In the genomic region with DNA sequence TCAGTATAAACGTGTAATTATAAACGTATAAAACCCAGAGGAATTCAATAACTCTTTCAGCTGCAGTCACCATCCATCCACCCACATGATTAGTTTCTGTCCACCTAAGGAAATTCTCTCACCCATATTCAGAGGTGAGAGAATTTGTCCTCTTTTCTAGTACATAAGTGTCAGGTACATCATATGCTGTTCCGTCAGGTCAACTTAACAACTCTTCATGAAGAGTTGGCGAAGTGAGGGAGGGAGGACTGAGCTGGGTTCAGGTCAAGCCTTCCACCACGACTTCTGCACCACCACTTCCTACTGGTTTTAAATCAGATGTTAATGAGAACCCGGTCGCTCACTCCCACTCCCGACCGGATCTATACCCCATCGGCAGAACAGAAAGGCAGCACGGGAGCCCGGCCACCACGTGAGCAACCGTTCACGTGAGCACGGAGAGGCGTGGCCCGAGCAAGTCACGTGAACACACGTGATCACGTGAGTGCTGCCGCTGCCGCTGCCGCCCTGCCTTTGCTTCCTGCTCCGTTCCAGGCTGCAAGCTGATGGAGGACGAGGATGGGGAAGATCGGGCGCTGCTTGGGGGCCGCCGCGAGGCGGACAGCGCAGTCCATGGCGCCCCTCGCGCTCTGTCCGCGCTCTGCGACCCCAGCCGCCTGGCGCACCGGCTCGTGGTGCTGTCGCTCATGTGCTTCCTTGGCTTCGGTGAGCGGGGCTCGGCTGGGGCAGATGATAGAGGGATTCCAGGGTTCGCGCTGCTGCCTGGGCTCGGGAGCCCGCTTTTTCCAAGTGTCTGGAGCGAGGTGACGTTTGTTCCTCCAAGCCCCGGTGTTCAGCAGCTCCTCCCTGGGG, we compare ENCODE assay signal across 7 mouse cellular contexts. TPM values are rescaled to one million over a fixed set of nuclear protein-coding genes. Genes with fewer than 3 reads are reported as not detected.
DNase-seq lines count a peak whose midpoint lies in the region; ATAC-seq lines count a peak whose summit lies in the region.

A gene (plus strand): TSS at position 469 of the 852 bp plus-strand sequence.

- H3K4me2 ChIP-seq in intestine, embryonic 15.5 days (replicated peaks): peak within 1 kb of the TSS; percentile 80
- H3K4me2 ChIP-seq in midbrain, embryonic 11.5 days: peak within 1 kb of the TSS; percentile 63

- WGBS in intestine, embryonic 15.5 days: 3% methylated on average over 54 of the region's 54 CpGs
- WGBS in midbrain, embryonic 11.5 days: 4% methylated on average over 54 of the region's 54 CpGs

- H3K27me3 ChIP-seq in intestine, embryonic 15.5 days (replicated peaks): no peaks in the 10 kb centered on the region
- no peaks in the 10 kb centered on the region for H3K27me3 ChIP-seq in midbrain, embryonic 11.5 days (ENCODE audit: control insufficient read depth, insufficient read depth, low read length)

- peak within 1 kb of the TSS; percentile 81 for H3K9ac ChIP-seq in intestine, embryonic 15.5 days
- peak within 1 kb of the TSS; percentile 81 for H3K9ac ChIP-seq in midbrain, embryonic 11.5 days (ENCODE audit: low read length)

- H3K4me3 ChIP-seq in intestine, embryonic 15.5 days (replicated peaks): peak within 1 kb of the TSS; percentile 93
- H3K4me3 ChIP-seq in midbrain, embryonic 11.5 days (ENCODE audit: low read depth, low read length): peak within 1 kb of the TSS; percentile 87

- H3K27ac ChIP-seq in intestine, embryonic 15.5 days: peak within 1 kb of the TSS; percentile 75
- H3K27ac ChIP-seq in midbrain, embryonic 11.5 days (ENCODE audit: low read depth, low read length): no peak within 1 kb of the TSS; the same call in 1 of the 2 replicates

- peaks cover 3% of the 10 kb centered on the region; the same call in 1 of the 2 replicates for H3K4me1 ChIP-seq in intestine, embryonic 15.5 days (replicated peaks)
- H3K4me1 ChIP-seq in midbrain, embryonic 11.5 days (ENCODE audit: control insufficient read depth, insufficient read depth, low read length): peaks cover 8% of the 10 kb centered on the region; the same call in 1 of the 2 replicates

- no peaks in the 10 kb centered on the region for H3K9me3 ChIP-seq in intestine, embryonic 15.5 days
- no peaks in the 10 kb centered on the region for H3K9me3 ChIP-seq in midbrain, embryonic 11.5 days (ENCODE audit: control insufficient read depth, low read length)

- ATAC-seq in intestine, embryonic 15.5 days: peak; percentile 96
- peak; percentile 92 for ATAC-seq in midbrain, embryonic 11.5 days (ENCODE audit: low FRiP score)

- intact Hi-C loops in gastrocnemius, postnatal 36 days (cut with DNase I): no loop called here
- intact Hi-C loops in left cerebral cortex, postnatal 36 days (cut with DNase I): no loop called here

- DNase-seq in adrenal gland, adult 2 months: peak; percentile 89
- peak; percentile 90 for DNase-seq in embryo, embryonic 11.5 days (ENCODE audit: low read depth, low spot score)
- DNase-seq in gastrocnemius, postnatal 36 days: peak; percentile 75
- DNase-seq in left cerebral cortex, postnatal 36 days (ENCODE audit: low spot score in 2 of 2): peak; percentile 81 to 83
- peak; percentile 99 for DNase-seq in midbrain, embryonic 11.5 days (ENCODE audit: low spot score, missing footprints)
- DNase-seq in skeletal muscle tissue, adult 2 months (ENCODE audit: low read depth, low spot score): peak; percentile 97

- no peaks in the 10 kb centered on the region for H3K36me3 ChIP-seq in intestine, embryonic 15.5 days
- H3K36me3 ChIP-seq in midbrain, embryonic 11.5 days (ENCODE audit: control insufficient read depth, insufficient read depth, low read length): no peaks in the 10 kb centered on the region

RNA-seq across cellular contexts. Expression of the gene that starts here (rescaled TPM):
- total RNA-seq in adrenal gland, adult 2 months (2021): 10 to 100 TPM; 52.3 to 62.6 TPM
- polyA plus RNA-seq in adrenal gland, adult 2 months (2012; rRNA removed): 67.8 and 70.8 TPM in 2 replicates
- 10 to 100 TPM; 19.9 to 20.3 TPM for total RNA-seq in gastrocnemius, postnatal 36 days (2021)
- polyA plus RNA-seq in intestine, embryonic 15.5 days (2015; fragmentation: Nextera tagmentation; extraction: Ambion mirVana): 52.0 and 54.8 TPM in 2 replicates
- total RNA-seq in left cerebral cortex, postnatal 36 days (2021): 10 to 100 TPM; 32.5 to 37.4 TPM
- polyA plus RNA-seq in midbrain, embryonic 11.5 days (2014; fragmentation: Nextera tagmentation; extraction: Ambion mirVana): 68.0 and 72.4 TPM in 2 replicates
